Mouse (Mus musculus) layer of hippocampus, adult 18-20 months (tissue): ENCODE results near the gene Slc40a1. TPM values are rescaled to one million over a fixed set of nuclear protein-coding genes. Genes with fewer than 3 reads are reported as not detected.

Source experiments
- DNase-seq, 2 experiments: peaks; one replicate each; pipeline ENCODE4 v3.0.0; 2022; ENCODE audit warnings: low spot score in 2 of 2
- long read RNA-seq: library from polyadenylated mRNA; stranded (forward); transcript quantifications from one replicate; pipeline ENCODE4 v2.0.0, GENCODE M21; 2021
- total RNA-seq, 2 experiments: library from RNA; stranded (reverse); gene quantifications; 2 replicates each; pipeline ENCODE4 v1.2.3; 2021

Gene Slc40a1
- total RNA-seq: 1 to 10 TPM; 7.1 to 8.5 TPM
- long read RNA-seq, transcript Slc40a1-201 (8 exons, 3,370 nt): major isoform, 13 of 15 reads
- long read RNA-seq, partial matches to known transcripts: 2 of 15 reads
- long read RNA-seq, other reads (novel, unspliced or antisense): 0 of 15 reads

DNA sequence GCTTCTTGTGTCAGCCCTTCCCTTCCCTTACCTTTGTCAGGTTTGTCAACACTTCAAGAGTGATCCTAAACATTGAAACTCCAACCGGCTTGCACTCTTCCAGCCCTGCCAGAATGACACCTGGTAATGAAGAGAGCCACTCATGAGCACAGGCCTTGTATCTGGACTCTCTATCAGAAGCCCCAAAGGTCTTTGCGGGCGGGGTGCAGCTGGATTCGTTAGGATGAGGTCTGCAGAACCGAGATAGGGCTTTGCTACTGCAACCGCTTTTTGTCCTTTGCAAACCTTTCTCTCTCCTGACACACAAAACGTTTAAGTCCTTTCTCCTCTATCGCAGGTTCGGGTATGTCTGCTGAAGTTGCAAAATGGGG is at the start of gene Slc40a1:
Gene Slc40a1, minus strand, starts transcription at position 131 of the 371 bp plus-strand sequence.
- no peak for DNase-seq

DNA sequence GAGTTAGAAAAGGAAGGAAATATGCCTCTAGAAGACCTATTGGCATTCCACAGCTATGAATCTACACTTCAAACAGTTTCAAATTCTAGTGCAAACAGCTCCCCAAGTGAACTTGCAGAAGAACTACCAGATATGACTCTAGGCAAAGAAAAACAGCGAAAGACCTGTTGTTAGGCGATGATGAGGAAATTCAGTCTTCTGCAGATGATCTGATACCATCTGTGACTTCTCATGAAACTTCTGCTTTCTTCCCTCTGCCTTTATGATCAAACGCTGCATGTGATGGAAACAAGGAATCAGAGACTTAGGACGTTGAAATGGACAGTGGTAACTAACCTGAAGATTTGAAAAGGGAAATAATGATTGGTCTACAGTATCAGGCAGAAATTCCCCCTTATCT is 45.0 kb upstream of the Slc40a1 start:
- DNase-seq: no peak

DNA sequence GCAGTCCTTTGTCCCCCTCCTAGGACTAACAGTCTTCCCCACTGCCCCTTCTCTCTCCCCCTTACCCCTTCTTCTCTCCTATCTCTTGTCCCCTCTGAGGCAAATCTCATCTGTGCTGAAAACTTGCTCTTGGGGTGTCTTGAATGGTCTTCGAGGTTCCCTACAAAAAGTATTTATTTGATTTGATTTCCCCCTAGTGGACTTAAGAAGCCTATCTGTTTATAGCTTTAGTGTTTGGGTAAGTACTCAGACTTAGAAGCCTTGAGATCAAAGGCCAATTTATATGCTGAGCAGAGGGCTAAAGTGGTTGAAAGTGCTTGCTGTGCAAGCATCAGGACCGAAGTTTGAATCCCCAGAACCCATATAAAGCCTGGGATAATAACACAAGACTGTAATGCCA is 22.7 kb upstream of the Slc40a1 start:
- DNase-seq: no peak

DNA sequence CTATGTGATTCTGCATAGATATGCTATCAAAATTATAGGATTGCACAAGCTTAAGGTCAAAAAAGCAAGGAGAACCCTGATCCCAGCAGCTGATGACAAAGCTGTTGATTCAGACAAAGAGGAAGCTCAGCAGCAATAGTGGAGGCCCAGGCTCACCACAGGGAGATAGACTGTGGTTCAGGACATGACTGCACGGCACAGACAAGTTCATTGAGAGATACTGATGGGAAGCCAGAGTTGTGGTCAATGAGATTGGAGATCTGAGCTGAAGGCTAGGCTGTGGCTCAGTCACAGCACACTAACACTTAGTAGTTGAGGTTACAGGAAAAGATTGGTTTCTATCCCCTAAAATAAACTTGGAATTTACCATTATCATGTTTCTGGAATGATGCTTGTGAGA is 21.5 kb upstream of the Slc40a1 start:
- DNase-seq: no peak

DNA sequence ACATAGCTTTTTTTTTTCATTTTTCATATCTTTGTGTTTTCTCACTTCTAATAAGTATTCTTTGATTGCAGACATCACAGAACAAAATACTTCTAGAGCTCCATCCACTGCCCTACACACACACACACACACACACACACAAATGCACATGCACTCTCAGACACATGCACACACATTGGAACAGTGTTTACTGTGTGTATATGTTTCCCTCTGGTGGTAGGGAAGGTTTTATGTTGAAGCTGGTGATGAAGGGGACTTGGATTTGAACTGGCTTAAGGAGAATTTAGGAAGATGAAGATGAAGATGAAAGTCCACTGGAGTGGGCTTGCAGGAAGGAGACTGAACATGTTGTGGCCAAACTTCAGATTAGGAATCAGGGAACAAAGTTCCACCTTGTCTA is 4.8 kb upstream of the Slc40a1 start:
- DNase-seq: no peak

DNA sequence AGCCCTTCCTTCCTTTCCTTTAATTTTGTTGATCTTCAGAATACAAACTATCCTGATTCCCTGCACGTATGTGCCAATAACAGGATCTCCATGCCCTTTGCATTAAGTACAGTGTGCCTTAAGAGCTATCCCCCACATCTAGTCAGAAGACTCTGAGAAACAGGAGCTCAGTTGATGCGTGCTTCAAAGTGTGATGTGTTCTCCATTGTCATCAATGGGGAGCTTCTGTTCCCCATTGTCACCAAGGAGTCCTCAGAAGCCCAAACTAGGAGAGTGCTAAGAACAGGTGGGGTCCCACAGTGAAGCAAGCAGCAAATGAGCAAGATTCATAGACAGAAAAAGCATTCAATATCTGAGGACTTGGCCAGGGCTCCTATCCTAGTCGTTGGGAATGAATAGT is 588 bp upstream of the Slc40a1 start:
- no peak for DNase-seq

DNA sequence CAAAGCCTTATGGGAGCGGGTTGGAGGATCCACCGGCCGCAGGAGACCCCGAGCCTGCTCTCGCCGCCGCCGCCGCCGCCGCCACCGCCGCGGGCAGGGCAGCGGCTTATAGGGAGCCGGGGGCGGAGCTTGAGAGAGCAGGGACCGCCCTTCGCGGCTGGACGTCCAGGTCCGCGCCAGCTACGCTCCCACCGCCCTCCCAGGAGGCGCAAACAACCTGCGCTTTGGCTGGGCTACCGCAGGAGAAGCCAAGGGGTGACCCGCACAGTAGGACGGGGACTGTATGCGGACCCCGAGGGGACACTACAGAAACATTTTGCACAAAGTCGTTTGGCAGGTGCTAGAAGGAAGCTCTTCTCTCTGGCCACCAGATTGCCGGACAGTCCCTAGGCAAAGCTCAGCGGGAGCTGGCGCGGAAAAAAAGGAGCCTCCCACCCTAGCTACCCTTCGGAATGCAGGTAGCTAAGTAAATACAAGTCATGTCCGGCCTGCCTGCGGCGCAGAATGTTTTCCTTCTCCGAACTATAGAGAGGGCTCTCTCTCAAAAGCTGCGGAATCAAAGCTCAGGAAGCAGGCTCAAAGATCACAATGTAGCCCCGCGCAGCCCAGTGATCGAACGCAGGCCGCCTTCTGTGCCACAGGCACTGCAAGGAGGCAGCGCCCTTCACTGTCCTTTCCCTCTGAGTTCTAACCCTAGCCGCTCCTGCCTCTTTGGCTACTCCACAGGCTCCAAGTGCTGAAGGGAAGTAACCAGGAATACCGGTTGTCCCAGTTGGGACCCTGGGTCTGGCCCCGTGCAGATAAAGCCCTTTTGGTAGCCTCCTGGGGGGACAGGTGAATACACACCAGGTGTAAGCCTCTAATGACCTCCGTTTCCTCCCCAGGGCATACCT is 577 bp downstream of the Slc40a1 start:
- DNase-seq: peak; percentile 19 to 55

DNA sequence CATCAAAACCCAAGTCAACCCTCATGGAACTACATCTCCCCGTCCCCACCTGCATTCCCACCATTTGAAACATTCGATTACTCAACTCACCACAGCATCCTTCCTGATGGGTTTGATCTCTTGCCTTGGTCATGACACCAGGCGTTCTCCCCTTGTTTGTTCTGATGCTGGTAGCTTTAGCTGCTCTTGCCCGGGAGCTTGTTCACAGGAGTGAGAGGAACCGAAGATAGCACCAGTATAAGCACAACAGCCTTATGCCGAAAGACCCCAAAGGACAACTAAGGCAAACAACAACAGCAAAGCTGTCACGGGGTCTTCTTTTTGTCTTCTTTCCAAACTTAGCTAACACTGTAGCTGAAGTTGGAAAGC is 1.2 kb downstream of the Slc40a1 start:
- peak in 1 of 2 experiments; percentile 4 for DNase-seq

DNA sequence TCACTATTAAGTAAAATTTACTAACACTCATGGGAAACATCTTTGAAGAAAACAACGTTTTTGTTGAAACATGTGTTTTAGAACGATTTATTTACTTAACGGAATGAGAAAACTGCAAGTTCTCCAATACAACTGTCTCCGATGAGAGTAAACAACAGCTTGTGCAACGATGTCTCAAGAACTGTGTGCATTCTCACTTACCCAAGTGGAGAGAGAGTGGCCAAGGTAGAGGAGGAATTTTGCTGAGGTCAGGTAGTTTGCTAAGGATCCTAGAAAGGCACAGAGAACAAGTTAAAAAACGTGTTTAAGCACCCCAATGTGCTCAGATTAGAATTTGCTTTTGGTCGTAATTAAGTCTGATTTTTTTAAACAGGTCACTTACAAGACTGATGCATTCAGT is 1.8 kb downstream of the Slc40a1 start:
- no peak for DNase-seq

DNA sequence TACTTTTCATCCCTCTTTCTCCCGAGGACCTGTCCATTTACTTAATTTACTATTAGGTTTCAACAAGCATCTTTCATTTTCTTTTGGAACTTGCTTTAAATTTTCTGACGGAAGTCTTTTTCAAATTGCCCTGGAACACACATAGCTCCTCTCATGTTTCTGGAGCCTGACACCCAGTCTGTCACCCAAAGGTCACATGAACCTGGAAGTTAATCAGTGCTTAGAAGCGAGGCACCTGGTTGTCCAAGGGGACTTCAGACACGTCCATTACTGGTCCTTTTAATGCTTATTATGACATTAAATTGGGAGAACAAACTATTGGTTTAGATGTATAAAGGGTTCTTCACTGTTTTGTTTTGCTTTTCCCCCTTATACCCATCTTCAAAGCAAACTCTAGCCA is 3.0 kb downstream of the Slc40a1 start:
- DNase-seq: no peak

DNA sequence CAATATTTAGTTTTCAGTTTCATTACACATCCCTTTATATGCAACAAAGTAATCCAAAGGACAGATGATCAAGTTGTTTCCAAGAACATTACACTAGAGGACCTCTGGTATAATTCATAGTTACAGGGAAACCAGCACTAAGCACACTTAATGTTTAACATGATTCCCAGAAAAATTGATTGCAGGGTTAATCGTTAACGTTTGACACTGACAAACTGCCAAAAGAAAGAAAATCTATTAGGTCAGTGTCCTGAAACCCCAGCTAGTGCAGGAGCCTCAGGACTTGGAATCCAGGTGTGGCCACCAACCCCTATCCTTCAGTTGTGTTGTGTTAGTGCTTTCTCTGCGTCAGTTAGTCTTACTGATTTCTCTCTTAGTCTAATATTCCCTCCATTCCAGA is 5.6 kb downstream of the Slc40a1 start:
- no peak for DNase-seq

DNA sequence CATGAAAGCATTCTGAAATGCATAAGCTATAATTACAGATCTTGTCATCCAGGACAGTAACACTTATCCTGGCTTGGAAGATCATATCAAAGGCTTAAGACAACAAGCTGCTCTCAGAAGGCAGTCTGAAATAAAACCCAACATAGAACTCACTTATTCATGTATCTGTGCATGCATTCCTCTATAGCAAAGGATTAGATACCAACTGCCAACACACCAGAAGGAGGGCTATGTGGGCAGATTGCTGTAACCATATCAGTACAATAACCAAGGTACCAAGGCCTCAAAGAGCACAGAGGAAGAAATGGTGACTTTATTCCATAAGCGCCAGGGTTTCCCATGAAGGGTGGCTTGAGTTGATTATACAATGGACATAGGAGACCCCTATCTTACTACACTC is 6.6 kb downstream of the Slc40a1 start:
- no peak for DNase-seq

DNA sequence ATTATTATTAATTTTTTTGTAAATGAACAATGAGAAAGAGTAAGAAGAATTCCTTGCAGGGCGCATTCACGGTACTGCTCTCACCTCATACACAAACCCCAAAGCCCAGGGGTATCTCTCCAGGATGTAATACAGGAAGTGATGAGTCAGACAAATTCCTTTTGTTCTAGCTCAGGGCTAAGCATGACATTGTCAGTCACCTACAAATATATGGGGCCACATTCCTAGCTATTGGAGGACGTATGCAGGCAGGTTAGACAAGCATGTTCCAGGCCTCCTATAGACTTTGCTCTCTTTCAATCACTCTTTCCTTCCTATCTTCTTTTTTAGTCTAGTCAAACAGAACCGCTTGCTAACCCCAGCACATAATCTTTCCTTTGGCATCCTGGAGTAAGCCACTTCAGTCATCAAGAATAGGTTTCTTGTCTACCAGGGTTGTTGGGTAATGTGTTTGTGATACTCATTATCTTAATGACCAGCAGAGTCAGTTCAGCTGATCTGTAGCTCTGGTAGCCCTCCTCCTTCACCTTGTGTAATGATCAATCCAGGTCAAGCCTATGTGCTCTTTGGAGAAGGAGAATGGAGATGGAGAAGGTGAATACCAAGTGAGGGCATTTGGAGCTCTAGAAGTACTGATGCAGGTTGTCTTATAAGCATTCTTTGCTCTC is 9.1 kb downstream of the Slc40a1 start:
- no peak for DNase-seq

DNA sequence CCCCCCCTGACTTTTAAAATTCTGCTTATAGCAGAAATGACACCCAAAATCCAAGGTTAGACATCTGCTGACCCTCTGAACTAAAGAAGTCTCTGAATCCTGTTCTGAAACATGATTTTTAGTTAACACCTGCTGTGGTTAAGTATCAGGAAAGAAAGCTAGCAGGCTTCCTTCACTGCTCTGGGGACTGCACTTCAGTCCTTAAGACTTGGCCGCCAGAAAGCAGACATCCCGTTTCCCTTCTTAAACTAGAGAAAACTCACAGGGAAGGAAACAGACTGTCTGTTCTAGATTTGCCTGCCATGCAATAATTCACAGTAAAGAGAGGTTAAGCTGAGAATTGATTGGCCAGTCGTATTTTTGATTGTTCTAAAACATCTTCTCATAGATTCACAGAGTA is 10.1 kb downstream of the Slc40a1 start:
- no peak for DNase-seq

DNA sequence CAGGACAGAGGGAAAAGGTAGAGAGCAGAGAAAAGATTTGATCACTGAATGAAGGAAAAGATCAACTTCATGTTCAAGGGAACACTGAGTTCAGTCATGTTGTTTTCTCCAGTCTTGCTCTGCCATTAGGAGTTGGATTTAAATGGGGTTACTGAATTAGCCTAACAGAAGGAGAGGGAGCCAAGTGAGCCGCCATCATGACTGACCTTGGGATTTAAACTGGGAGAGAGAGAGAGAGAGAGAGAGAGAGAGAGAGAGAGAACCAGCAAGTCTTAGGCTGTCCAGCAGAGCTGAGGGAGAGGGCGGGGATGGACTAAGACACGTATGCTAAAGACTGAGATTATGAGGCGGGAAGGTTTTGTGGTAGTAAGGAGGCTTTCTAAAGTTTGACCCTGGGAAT is 12.1 kb downstream of the Slc40a1 start:
- DNase-seq: no peak

DNA sequence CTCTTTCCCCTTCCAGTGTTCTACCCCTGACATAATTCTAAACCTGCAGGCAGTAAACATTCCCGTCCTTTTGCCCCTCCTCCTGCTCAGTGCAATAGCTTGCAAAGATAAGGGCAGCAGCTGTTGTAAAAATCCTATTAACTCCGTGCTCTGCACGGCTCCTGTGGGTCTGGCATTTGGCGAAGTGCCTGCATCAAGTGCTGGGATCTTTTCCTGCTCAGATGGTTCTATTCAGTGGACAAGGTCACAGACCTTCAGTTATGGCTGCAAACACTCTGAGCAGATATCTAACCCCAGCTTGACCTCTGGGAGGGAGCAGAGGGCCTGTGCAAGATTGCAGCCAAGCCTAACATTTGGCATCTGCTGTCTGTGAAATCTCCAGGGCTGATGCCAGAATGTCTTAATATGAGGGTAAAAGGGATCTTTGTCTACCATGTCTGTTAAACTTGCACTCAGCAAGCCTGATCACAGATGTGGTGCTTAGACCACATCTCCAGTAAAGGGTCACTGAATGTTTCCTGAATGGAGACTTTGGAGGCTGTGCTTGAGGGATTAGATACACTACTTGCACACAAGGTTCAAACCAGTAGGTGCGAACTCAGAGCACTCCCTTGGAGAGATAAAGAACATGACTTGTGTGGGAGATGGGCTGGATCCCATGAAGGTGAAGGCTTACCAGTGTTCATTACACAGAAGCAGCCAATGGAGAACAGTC is 21.1 kb downstream of the Slc40a1 start:
- no peak for DNase-seq

DNA sequence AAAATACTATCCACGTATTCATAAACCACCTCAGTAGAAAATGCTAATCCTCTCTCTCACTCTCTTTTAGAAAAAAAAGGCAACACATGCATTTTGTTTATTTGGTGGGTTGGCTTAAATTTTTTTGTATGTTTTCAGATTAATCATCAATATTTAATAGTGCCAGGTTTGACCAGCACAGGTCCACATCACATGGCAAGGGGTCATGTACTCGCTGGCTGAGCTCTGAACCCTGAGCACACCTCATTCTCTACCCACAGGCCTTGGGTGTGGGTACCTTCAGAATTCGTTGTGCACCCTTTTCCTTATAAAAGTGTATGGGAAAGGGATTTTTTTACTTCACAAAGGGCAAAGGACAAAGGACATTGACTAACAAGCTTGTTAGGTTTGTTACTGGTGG is 22.2 kb downstream of the Slc40a1 start:
- DNase-seq: no peak

DNA sequence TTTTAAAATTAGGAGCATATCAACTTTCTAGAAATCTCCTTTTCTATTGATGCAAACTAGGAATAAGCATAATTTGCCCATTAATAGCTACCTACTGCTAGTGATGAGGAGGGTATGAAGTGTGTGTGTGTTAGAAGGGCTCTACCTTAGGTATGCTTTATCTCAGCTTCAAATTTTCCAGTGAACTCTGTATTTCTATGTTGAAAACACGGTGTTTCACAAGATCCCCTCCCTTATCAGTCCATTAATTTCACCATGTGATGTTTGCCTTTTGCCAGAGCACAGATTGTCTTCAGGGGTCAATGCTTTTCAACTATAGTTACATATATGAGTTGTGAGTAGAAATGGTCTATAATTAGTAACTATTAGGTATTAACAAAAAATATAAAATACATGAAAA is 28.3 kb downstream of the Slc40a1 start:
- no peak for DNase-seq

DNA sequence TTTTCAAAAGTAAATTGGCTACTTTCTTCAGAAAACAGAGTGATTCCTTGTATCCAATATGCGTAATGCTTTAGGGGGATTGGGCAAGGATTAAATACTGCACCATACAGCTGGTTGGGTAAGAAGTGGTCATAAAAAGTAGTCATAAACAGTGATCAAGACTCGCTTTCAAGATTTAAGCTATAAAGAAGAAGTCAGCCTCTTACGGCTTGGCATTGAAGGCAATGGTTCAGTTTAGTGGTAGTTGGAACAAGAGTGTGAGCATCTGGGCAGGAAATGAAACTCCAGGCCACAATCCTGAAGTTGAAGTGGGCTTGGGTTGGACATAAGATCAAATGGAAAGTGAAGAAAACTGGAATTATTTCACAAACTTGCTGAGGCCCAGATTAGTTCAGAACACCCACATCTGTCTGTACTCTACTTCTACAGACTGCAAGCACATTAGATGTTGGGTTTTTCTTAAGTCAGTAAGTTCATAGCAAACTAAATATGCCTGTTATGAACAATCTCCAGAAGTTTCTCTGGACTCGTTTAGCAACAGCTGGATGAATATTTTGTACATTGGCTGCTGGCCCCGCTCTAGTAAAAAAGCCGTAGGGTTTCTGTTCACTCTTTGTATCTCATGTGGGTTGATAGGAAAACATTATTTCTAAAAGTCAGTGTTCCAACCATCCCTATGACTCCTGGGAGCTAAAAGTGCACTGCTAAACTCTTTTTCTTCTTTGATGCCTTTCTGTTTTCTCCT is 32.0 kb downstream of the Slc40a1 start:
- DNase-seq: no peak

DNA sequence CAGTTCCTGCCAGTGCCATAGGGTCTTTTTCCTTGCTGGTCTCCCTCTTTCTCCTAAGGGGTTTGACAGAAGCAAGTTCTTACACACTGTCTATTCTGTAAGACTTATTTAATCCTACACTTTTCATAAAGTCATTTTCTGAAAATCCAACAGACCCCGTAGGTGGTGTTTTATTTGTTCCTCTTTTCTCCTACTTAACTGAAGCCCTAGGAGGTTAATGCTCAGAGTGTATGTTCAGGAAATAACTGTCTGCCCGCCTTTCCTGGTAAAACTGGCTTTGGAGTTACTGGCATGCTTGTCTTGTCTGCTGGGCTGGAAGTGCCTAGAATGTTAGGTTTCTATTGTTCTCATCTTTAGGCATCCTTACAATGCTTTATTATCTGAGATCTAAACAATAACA is 34.3 kb downstream of the Slc40a1 start:
- DNase-seq: no peak

DNA sequence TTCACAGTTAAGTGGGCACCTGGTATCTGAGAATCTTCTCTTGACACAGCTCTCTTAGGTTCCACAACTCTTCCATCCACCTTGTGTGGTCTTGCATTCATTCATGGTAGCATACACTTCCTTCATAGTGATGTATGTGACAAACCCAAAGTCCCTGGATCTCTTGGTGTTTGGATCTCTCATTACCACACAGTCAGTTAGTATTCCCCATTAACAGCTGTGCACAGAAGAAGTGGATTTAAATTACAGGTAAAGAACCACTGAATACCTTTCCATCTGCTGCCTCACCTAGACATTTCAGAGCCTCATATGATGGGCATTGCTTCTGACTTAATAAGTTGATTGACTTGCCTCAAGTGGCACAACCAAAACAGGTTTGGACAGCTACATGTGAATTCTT is 36.1 kb downstream of the Slc40a1 start, which contains the start of gene Gm5269:
Gene Gm5269, minus strand, starts transcription at position 101 of the 400 bp plus-strand sequence.
- no peak for DNase-seq
